Mouse (Mus musculus): ENCODE results near the gene Mex3b. TPM values are rescaled to one million over a fixed set of nuclear protein-coding genes. Genes with fewer than 3 reads are reported as not detected.

Gene Mex3b
- 6.5 and 7.7 TPM in 2 replicates for polyA plus RNA-seq (2015; fragmentation: Nextera tagmentation; extraction: Ambion mirVana)

GRCm38 (mm10) chr7:82867271-82868121, at the start of gene Mex3b:
Gene Mex3b, plus strand, starts transcription at chr7:82867333.
- H3K9me3 ChIP-seq (ENCODE audit: low read length): no peaks in the 10 kb centered on the region
- peak within 1 kb of the TSS; percentile 76 for H3K4me3 ChIP-seq (ENCODE audit: low read depth, low read length)
- H3K36me3 ChIP-seq (ENCODE audit: insufficient read depth, low read length): no peaks in the 10 kb centered on the region
- DNase-seq (ENCODE audit: low spot score) (peak; percentile 63), ATAC-seq (peak; percentile 16)
- H3K9ac ChIP-seq (replicated peaks; ENCODE audit: low read depth): peak within 1 kb of the TSS; percentile 60
- no peaks in the 10 kb centered on the region for H3K27me3 ChIP-seq (replicated peaks; ENCODE audit: insufficient read depth, low read length)
- WGBS: under 1% methylated on average over 63 of the region's 87 CpGs
- H3K4me2 ChIP-seq (replicated peaks; ENCODE audit: low read depth, low read length): peak within 1 kb of the TSS; percentile 89
- peaks cover 15% of the 10 kb centered on the region; the same call in 1 of the 2 replicates for H3K4me1 ChIP-seq (ENCODE audit: insufficient read depth, low read depth, low read length)
- H3K27ac ChIP-seq (ENCODE audit: low read length): peak within 1 kb of the TSS; percentile 91
- TF ChIP-seq EP300 (IDR thresholded peaks at IDR 0.05): no peak
- no peak for TF ChIP-seq CTCF (IDR thresholded peaks at IDR 0.05)

- H3K4me2 ChIP-seq (replicated peaks; ENCODE audit: low read depth, low read length): no peak overlapping the region
- WGBS: 94% methylated on average over 7 of the region's 7 CpGs
- ATAC-seq (no peak), DNase-seq (ENCODE audit: low spot score) (no peak)
- no peaks in the 10 kb centered on the region for H3K36me3 ChIP-seq (ENCODE audit: insufficient read depth, low read length)
- no peaks in the 10 kb centered on the region for H3K27me3 ChIP-seq (replicated peaks; ENCODE audit: insufficient read depth, low read length)
- H3K9ac ChIP-seq (replicated peaks; ENCODE audit: low read depth): no peak overlapping the region
- H3K4me1 ChIP-seq (ENCODE audit: insufficient read depth, low read depth, low read length): no peaks in the 10 kb centered on the region
- H3K9me3 ChIP-seq (ENCODE audit: low read length): no peaks in the 10 kb centered on the region
- no peak for TF ChIP-seq CTCF (IDR thresholded peaks at IDR 0.05)
- no peak for TF ChIP-seq EP300 (IDR thresholded peaks at IDR 0.05)
- H3K27ac ChIP-seq (ENCODE audit: low read length): no peak overlapping the region
- no peak overlapping the region for H3K4me3 ChIP-seq (ENCODE audit: low read depth, low read length)
Measured at GRCm38 (mm10) chr7:82819541-82819940, 47.6 kb upstream of the Mex3b start.

DNA sequence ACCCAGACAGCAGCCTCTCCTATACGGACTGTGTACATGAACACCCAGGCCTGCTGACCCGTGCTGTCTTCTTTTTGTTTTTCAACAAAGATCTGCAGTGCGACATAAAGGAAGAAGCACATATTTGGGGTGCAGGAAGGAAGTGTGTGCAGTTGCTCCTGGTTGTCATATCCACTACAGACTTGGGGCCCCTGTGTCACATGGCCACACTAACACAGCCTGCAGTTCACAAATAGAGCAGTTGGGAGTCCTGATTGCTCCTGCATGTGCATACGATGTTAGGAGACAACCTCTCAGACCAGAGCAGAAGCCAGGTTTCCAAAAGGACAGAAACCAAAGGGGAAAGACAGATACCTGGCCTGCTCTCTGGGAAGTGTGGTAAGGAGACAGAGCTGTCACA, 46.5 kb upstream of the Mex3b start:
- no peaks in the 10 kb centered on the region for H3K4me1 ChIP-seq (ENCODE audit: insufficient read depth, low read depth, low read length)
- no peak overlapping the region for H3K9ac ChIP-seq (replicated peaks; ENCODE audit: low read depth)
- no peak overlapping the region for H3K27ac ChIP-seq (ENCODE audit: low read length)
- H3K36me3 ChIP-seq (ENCODE audit: insufficient read depth, low read length): no peaks in the 10 kb centered on the region
- TF ChIP-seq CTCF (IDR thresholded peaks at IDR 0.05): no peak
- TF ChIP-seq EP300 (IDR thresholded peaks at IDR 0.05): no peak
- no peaks in the 10 kb centered on the region for H3K27me3 ChIP-seq (replicated peaks; ENCODE audit: insufficient read depth, low read length)
- DNase-seq (ENCODE audit: low spot score) (no peak), ATAC-seq (no peak)
- 44% methylated on average over 4 of the region's 4 CpGs for WGBS
- no peak overlapping the region for H3K4me3 ChIP-seq (ENCODE audit: low read depth, low read length)
- no peaks in the 10 kb centered on the region for H3K9me3 ChIP-seq (ENCODE audit: low read length)
- no peak overlapping the region for H3K4me2 ChIP-seq (replicated peaks; ENCODE audit: low read depth, low read length)

GRCm38 (mm10) chr7:82821501-82821900, 45.6 kb upstream of the Mex3b start:
- DNase-seq (ENCODE audit: low spot score) (no peak), ATAC-seq (no peak)
- H3K4me3 ChIP-seq (ENCODE audit: low read depth, low read length): no peak overlapping the region
- H3K27me3 ChIP-seq (replicated peaks; ENCODE audit: insufficient read depth, low read length): no peaks in the 10 kb centered on the region
- H3K27ac ChIP-seq (ENCODE audit: low read length): no peak overlapping the region
- H3K9me3 ChIP-seq (ENCODE audit: low read length): no peaks in the 10 kb centered on the region
- no peak overlapping the region for H3K9ac ChIP-seq (replicated peaks; ENCODE audit: low read depth)
- H3K4me1 ChIP-seq (ENCODE audit: insufficient read depth, low read depth, low read length): no peaks in the 10 kb centered on the region
- H3K36me3 ChIP-seq (ENCODE audit: insufficient read depth, low read length): no peaks in the 10 kb centered on the region
- no peak overlapping the region for H3K4me2 ChIP-seq (replicated peaks; ENCODE audit: low read depth, low read length)
- TF ChIP-seq EP300 (IDR thresholded peaks at IDR 0.05) (no peak), CTCF (IDR thresholded peaks at IDR 0.05) (no peak)
- 79% methylated on average over 3 of the region's 3 CpGs for WGBS

DNA sequence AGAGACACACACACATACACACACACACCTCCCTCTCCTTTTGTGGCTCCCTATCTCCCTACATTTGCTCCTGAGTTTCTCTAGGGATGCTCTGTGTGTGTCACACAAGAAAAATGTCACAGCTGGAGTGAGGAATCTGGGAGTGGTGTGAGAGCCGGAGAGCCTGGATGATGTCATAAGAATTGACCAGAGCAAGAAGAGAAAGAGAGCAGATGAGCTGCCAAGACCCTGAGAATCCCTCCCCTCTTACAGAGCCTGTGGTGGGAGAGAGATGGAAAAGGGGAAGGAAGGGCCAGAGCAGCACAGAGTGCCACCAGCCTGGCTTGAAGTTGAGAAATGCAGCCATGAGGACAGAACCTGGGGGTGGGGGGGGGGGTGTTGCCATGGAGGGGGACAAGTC, 44.6 kb upstream of the Mex3b start:
- WGBS: 33% methylated on average over 1 of the region's 1 CpGs
- peak; percentile 50 for DNase-seq (ENCODE audit: low spot score)
- TF ChIP-seq EP300 (IDR thresholded peaks at IDR 0.05): no peak
- TF ChIP-seq CTCF (IDR thresholded peaks at IDR 0.05): no peak
- peak; percentile 77 for ATAC-seq
- Histone ChIP-seq H3K27ac (ENCODE audit: low read length) (no peak overlapping the region), H3K4me3 (ENCODE audit: low read depth, low read length) (no peak overlapping the region), H3K4me1 (ENCODE audit: insufficient read depth, low read depth, low read length) (no peaks in the 10 kb centered on the region), H3K36me3 (ENCODE audit: insufficient read depth, low read length) (no peaks in the 10 kb centered on the region), H3K9me3 (ENCODE audit: low read length) (no peaks in the 10 kb centered on the region), H3K4me2 (replicated peaks; ENCODE audit: low read depth, low read length) (no peak overlapping the region), H3K9ac (replicated peaks; ENCODE audit: low read depth) (no peak overlapping the region), H3K27me3 (replicated peaks; ENCODE audit: insufficient read depth, low read length) (no peaks in the 10 kb centered on the region)

- peak; percentile 30 for DNase-seq (ENCODE audit: low spot score)
Measured at GRCm38 (mm10) chr7:82828193-82828592, 38.9 kb upstream of the Mex3b start.

More at GRCm38 (mm10) chr7:82828193-82828592, 38.9 kb upstream of the Mex3b start:
- Histone ChIP-seq H3K36me3 (ENCODE audit: insufficient read depth, low read length) (no peaks in the 10 kb centered on the region), H3K4me2 (replicated peaks; ENCODE audit: low read depth, low read length) (no peak overlapping the region), H3K27me3 (replicated peaks; ENCODE audit: insufficient read depth, low read length) (no peaks in the 10 kb centered on the region), H3K9ac (replicated peaks; ENCODE audit: low read depth) (no peak overlapping the region), H3K27ac (ENCODE audit: low read length) (no peak overlapping the region), H3K9me3 (ENCODE audit: low read length) (no peaks in the 10 kb centered on the region), H3K4me3 (ENCODE audit: low read depth, low read length) (no peak overlapping the region), H3K4me1 (ENCODE audit: insufficient read depth, low read depth, low read length) (no peaks in the 10 kb centered on the region)
- WGBS: 38% methylated on average over 2 of the region's 2 CpGs
- ATAC-seq: peak; percentile 68
- TF ChIP-seq EP300 (IDR thresholded peaks at IDR 0.05) (no peak), CTCF (IDR thresholded peaks at IDR 0.05) (no peak)
